Mouse (Mus musculus) cortical plate, adult 2 months (tissue): Measurements from ENCODE around the gene Cabp5.
"Not testable (repeated sequence)": the region's sequence is repeated elsewhere in the genome, so short reads cannot be mapped to it uniquely, and the experiment has no call there.

Experiments
- CTCF ChIP-seq: fragments of 200-500 bp; IDR thresholded peaks from 2 replicates; pipeline ENCODE4 v1.5.1; 2011; ENCODE audit warnings: mild to moderate bottlenecking, control low read depth, low read length; ENCODE audit not compliant: insufficient read depth; ENCODE audit errors: extremely low read depth
- POLR2A ChIP-seq: fragments of 200-500 bp; IDR thresholded peaks from 2 replicates; pipeline ENCODE4 v1.6.1; 2011; ENCODE audit warnings: mild to moderate bottlenecking, low read length, control low read depth; ENCODE audit not compliant: insufficient read depth; ENCODE audit errors: extremely low read depth

DNA sequence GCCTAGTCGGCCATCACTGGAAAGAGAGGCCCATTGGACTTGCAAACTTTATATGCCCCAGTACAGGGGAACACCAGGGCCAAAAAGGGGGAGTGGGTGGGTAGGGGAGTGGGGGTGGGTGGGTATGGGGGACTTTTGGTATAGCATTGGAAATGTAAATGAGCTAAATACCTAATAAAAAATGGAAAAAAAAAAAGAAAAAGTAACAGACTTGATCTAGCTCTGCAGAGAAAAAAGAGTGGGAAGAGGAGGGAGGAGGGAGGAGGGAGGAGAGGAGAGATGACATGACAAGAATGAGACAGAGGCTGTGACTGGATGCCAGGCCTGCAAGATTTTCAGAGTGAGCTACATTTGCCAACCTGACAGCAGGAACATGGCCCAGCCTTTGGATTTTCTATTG is 52.6 kb downstream of the Cabp5 start, which contains the start of gene Bsph1:
- TF ChIP-seq CTCF, POLR2A: not testable (repeated sequence)
